Mouse (Mus musculus) E14TG2a.4 (cell line): ENCODE results near the gene Slc5a3.

Experiments
- CTCF ChIP-seq: conservative IDR thresholded peaks from 2 replicates; pipeline ENCODE4 v1.5.1; 2014; ENCODE audit warnings: low read length
- POU5F1 ChIP-seq: IDR thresholded peaks from 2 replicates; pipeline ENCODE4 v1.6.1; 2014; ENCODE audit warnings: low read length, borderline replicate concordance

DNA sequence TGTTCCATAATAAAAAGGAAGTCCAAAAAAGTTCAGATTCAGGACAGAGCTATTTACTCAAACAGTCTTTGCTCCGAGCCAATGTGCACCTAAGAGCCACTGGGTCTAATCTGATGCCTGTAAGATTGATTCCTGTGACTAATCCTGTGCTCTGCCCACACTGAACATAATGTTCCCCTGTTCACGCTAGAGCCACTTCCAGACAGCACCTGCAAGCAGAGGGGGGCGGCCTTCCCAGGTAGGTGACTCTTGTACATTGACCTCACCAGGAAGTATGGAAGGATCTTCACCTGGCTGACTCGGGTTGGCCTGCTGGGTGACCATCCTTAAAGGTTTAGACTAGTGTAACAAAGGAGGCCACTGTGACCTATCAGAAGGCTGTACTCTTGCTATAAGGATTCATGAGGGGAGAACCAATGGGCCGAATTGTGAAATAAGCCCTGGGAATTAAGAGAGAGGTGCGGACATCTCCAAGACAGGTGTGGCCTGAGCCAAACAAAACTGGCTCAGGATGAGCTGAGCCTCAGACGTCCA, 6.3 kb upstream of the Slc5a3 start:
- TF ChIP-seq CTCF (no peak), POU5F1 (no peak)
